Comparison of ENCODE assay signal across 8 mouse cellular contexts in genomic region chr12:110992771-110993170, GRCm38 (mm10). TPM values are rescaled to one million over a fixed set of nuclear protein-coding genes. Genes with fewer than 3 reads are reported as not detected.
DNase-seq lines count a peak whose midpoint lies in the region; ATAC-seq and TF ChIP-seq lines count a peak whose summit lies in the region.

No protein-coding gene starts in this region.

- peak overlapping the region; percentile 62; the same call in 1 of the 2 replicates for H3K9ac ChIP-seq in hindbrain, embryonic 12.5 days
- H3K9ac ChIP-seq in liver, embryonic 11.5 days (ENCODE audit: low read depth, low read length), result peak overlapping the region; percentile 73

- peak; percentile 40 for DNase-seq in gastrocnemius, adult 2 months
- DNase-seq in gastrocnemius, postnatal 4 days (ENCODE audit: low spot score in 2 of 2), result no peak
- DNase-seq in G1E (ENCODE audit: low spot score), result no peak
- DNase-seq in liver, embryonic 11.5 days (ENCODE audit: low spot score), result no peak
- DNase-seq in embryo, embryonic 9.5 days (ENCODE audit: extremely low spot score), result no peak
- DNase-seq in retina, postnatal 1 day, result no peak
- no peak for DNase-seq in spleen, postnatal 36 days (ENCODE audit: low spot score in 2 of 2)

- H3K27me3 ChIP-seq in G1E (ENCODE audit: insufficient read depth, low read length), result 0 out of 2 replicates have a peak, but pooled peaks cover 3% of the 10 kb centered on the region
- no peaks in the 10 kb centered on the region for H3K27me3 ChIP-seq in hindbrain, embryonic 12.5 days
- no peaks in the 10 kb centered on the region for H3K27me3 ChIP-seq in liver, embryonic 11.5 days (replicated peaks; ENCODE audit: control insufficient read depth, insufficient read depth, low read length)

- no peak for ATAC-seq in G1E (ENCODE audit: extremely low read depth, insufficient number of reproducible peaks, low FRiP score, poor library complexity, severe bottlenecking)
- no peak for ATAC-seq in hindbrain, embryonic 12.5 days (ENCODE audit: low FRiP score)
- ATAC-seq in liver, embryonic 11.5 days (replicated peaks; ENCODE audit: low FRiP score), result no peak

- WGBS in hindbrain, embryonic 12.5 days, result 82% methylated on average over 12 of the region's 12 CpGs
- WGBS in liver, embryonic 11.5 days, result 81% methylated on average over 12 of the region's 12 CpGs

- H3K27ac ChIP-seq in gastrocnemius, adult 2 months, result peak overlapping the region; percentile 90; the same call in 1 of the 2 replicates
- H3K27ac ChIP-seq in hindbrain, embryonic 12.5 days, result no peak overlapping the region
- H3K27ac ChIP-seq in liver, embryonic 11.5 days (ENCODE audit: low read depth, low read length), result no peak overlapping the region

- H3K9me3 ChIP-seq in G1E (replicated peaks), result peaks cover 3% of the 10 kb centered on the region
- H3K9me3 ChIP-seq in hindbrain, embryonic 12.5 days (replicated peaks), result no peaks in the 10 kb centered on the region; the same call in 1 of the 2 replicates
- no peaks in the 10 kb centered on the region for H3K9me3 ChIP-seq in liver, embryonic 11.5 days (ENCODE audit: control insufficient read depth, low read length)

- peak overlapping the region; percentile 74 for H3K4me3 ChIP-seq in gastrocnemius, adult 2 months
- peak overlapping the region; percentile 72; the same call in 1 of the 2 replicates for H3K4me3 ChIP-seq in G1E (ENCODE audit: low read depth, low read length)
- H3K4me3 ChIP-seq in hindbrain, embryonic 12.5 days, result no peak overlapping the region
- H3K4me3 ChIP-seq in liver, embryonic 11.5 days (ENCODE audit: low read depth, low read length), result peak overlapping the region; percentile 58; the same call in 1 of the 2 replicates

- intact Hi-C loops in gastrocnemius, adult 2 months (cut with DNase I), result loop anchor here (1.0 to 10.0 kb wide), 5 partner anchors 45 to 578 kb away; partner anchors contain the start of genes Cinp, Rcor1, Tecpr2 and Zfp839

- no peak for TF ChIP-seq CTCF in gastrocnemius, adult 2 months (IDR thresholded peaks at IDR 0.05)
- TF ChIP-seq CTCF in G1E (IDR thresholded peaks at IDR 0.05; ENCODE audit: low read depth, low read length), result no peak

- H3K4me2 ChIP-seq in hindbrain, embryonic 12.5 days (replicated peaks), result peak overlapping the region; percentile 61; the same call in 1 of the 2 replicates
- H3K4me2 ChIP-seq in liver, embryonic 11.5 days, result peak overlapping the region; percentile 79

- H3K4me1 ChIP-seq in G1E (ENCODE audit: insufficient read depth, low read depth, low read length), result peaks cover 54% of the 10 kb centered on the region
- peaks cover 9% of the 10 kb centered on the region; the same call in 1 of the 2 replicates for H3K4me1 ChIP-seq in hindbrain, embryonic 12.5 days
- H3K4me1 ChIP-seq in liver, embryonic 11.5 days (replicated peaks; ENCODE audit: control insufficient read depth, insufficient read depth, low read length), result peaks cover 3% of the 10 kb centered on the region; the same call in 1 of the 2 replicates

- no peaks in the 10 kb centered on the region for H3K36me3 ChIP-seq in G1E (replicated peaks)
- no peaks in the 10 kb centered on the region for H3K36me3 ChIP-seq in hindbrain, embryonic 12.5 days
- H3K36me3 ChIP-seq in liver, embryonic 11.5 days (ENCODE audit: control insufficient read depth, insufficient read depth, low read length), result no peaks in the 10 kb centered on the region

RNA-seq across cellular contexts. Expression of gene Ankrd9, which starts 13.9 kb away (rescaled TPM):
- total RNA-seq in gastrocnemius, adult 2 months (2021), result 100 to 1,000 TPM; 150 to 203 TPM
- 10 to 100 TPM; 12.9 to 17.5 TPM for total RNA-seq in gastrocnemius, postnatal 4 days (2021)
- 2.6 and 3.5 TPM in 2 replicates for total RNA-seq in G1E (2014; fragmentation: Nextera tagmentation)
- total RNA-seq in G1E (2017), result 7.5 and 16.0 TPM in 2 replicates
- 16.5 and 19.3 TPM in 2 replicates for polyA plus RNA-seq in G1E (2012)
- 10.0 and 11.2 TPM in 2 replicates for polyA plus RNA-seq in hindbrain, embryonic 12.5 days (2016; fragmentation: Nextera tagmentation; extraction: Ambion mirVana)
- 32.9 and 33.3 TPM in 2 replicates for polyA plus RNA-seq in liver, embryonic 11.5 days (2014; fragmentation: Nextera tagmentation; extraction: Ambion mirVana)

RNA-seq across cellular contexts. Expression of gene Rcor1, which starts 46.4 kb away (rescaled TPM):
- total RNA-seq in gastrocnemius, adult 2 months (2021), result 1 to 10 TPM; 6.8 to 8.5 TPM
- total RNA-seq in gastrocnemius, postnatal 4 days (2021), result 10 to 100 TPM; 27.1 to 27.2 TPM
- 304 and 341 TPM in 2 replicates for total RNA-seq in G1E (2014; fragmentation: Nextera tagmentation)
- 104 and 125 TPM in 2 replicates for total RNA-seq in G1E (2017)
- 84.4 and 93.1 TPM in 2 replicates for polyA plus RNA-seq in G1E (2012)
- 8.8 and 10.0 TPM in 2 replicates for polyA plus RNA-seq in hindbrain, embryonic 12.5 days (2016; fragmentation: Nextera tagmentation; extraction: Ambion mirVana)
- polyA plus RNA-seq in liver, embryonic 11.5 days (2014; fragmentation: Nextera tagmentation; extraction: Ambion mirVana), result 17.4 and 18.2 TPM in 2 replicates

Comparison
In these comparisons a context has a peak if more than half of its experiments do, and no peak if none do; other contexts are left out.
1. RNA of gene Ankrd9, which starts 13.9 kb away (total RNA-seq): 150 to 203 TPM in gastrocnemius, adult 2 months; 12.9 to 17.5 TPM in gastrocnemius, postnatal 4 days and 2.6 to 16.0 TPM in G1E; every median in the first group is over 4 times any median in the second.